Mouse (Mus musculus) limb, embryonic 14.5 days (tissue): ENCODE results near the gene 9130023H24Rik. TPM values are rescaled to one million over a fixed set of nuclear protein-coding genes. Genes with fewer than 3 reads are reported as not detected.

Source experiments
- ATAC-seq: fragments of 200-750 bp; cut with Nextera tagmentation; 2 replicates; pipeline ENCODE4 v1.8.0; 2017; ENCODE audit warnings: low read depth, moderate number of reproducible peaks, moderate TSS enrichment; ENCODE audit not compliant: low FRiP score
- DNase-seq: peaks from one replicate; pipeline ENCODE4 v3.0.0-alpha.2; 2015; ENCODE audit warnings: low spot score
- H3K27ac ChIP-seq: fragments of 300-500 bp; sonication (generic); replicated peaks from 2 replicates; pipeline ENCODE4 v1.5.1; 2014; ENCODE audit warnings: low read depth, mild to moderate bottlenecking, low read length, moderate library complexity, mixed read lengths
- H3K27me3 ChIP-seq: fragments of 300-500 bp; sonication (generic); 2 replicates; pipeline ENCODE4 v1.6.1; 2014; ENCODE audit warnings: low read length, mixed read lengths; ENCODE audit not compliant: control insufficient read depth, insufficient read depth
- H3K36me3 ChIP-seq: fragments of 300-500 bp; sonication (generic); 2 replicates; pipeline ENCODE4 v1.6.1; 2014; ENCODE audit warnings: mild to moderate bottlenecking, low read length, moderate library complexity, mixed read lengths; ENCODE audit not compliant: control insufficient read depth, insufficient read depth
- H3K4me1 ChIP-seq: fragments of 300-500 bp; sonication (generic); 2 replicates; pipeline ENCODE4 v1.6.1; 2014; ENCODE audit warnings: antibody characterized with exemption, low read length, mixed read lengths; ENCODE audit not compliant: control insufficient read depth, insufficient read depth
- H3K4me2 ChIP-seq: fragments of 300-500 bp; sonication (generic); replicated peaks from 2 replicates; pipeline ENCODE4 v1.6.1; 2014; ENCODE audit warnings: low read depth, mild to moderate bottlenecking, low read length, moderate library complexity; ENCODE audit not compliant: severe bottlenecking
- H3K4me3 ChIP-seq: fragments of 300-500 bp; sonication (generic); replicated peaks from 2 replicates; pipeline ENCODE4 v1.5.1; 2014; ENCODE audit warnings: low read length
- H3K9ac ChIP-seq: fragments of 300-500 bp; sonication (generic); 2 replicates; pipeline ENCODE4 v1.6.1; 2014; ENCODE audit warnings: mild to moderate bottlenecking, low read depth, low read length, moderate library complexity; ENCODE audit not compliant: severe bottlenecking
- H3K9me3 ChIP-seq: fragments of 300-500 bp; sonication (generic); 2 replicates; pipeline ENCODE4 v1.6.1; 2016; ENCODE audit warnings: low read length; ENCODE audit not compliant: control insufficient read depth
- POLR2A ChIP-seq: fragments of 200-500 bp; IDR thresholded peaks from 2 replicates; pipeline ENCODE4 v1.8.0; 2012; ENCODE audit warnings: inconsistent platforms, mild to moderate bottlenecking, moderate library complexity, borderline replicate concordance; ENCODE audit not compliant: insufficient read depth, insufficient read length; ENCODE audit errors: extremely low read depth
- WGBS: fragments of 180-500 bp; shearing (Covaris S2); extraction: QIAGEN DNeasy Blood & Tissue Kit; methylation state at CpG from one replicate; pipeline ENCODE4 v1.1.7; 2014; 5-methylcytosine and 5-hydroxymethylcytosine counted together
- polyA plus RNA-seq, 2 experiments: library from polyadenylated mRNA; depleted of rRNA in 1 of 2; stranded (reverse) in 1 of 2; unstranded in 1 of 2; fragments of >200 nt; fragmentation: Nextera tagmentation in 1 of 2; extraction: Ambion mirVana in 1 of 2; gene quantifications; 2 replicates each; pipeline versions ENCODE4 v1.2.1 to v1.2.3; 2012 to 2014

9130023H24Rik gene
- polyA plus RNA-seq, 2 experiments = 3.2 to 8.1 TPM

GRCm38 (mm10) chr7:128279750-128280149 is 41.9 kb upstream of the 9130023H24Rik start:
- no peak for DNase-seq
- WGBS = 93% methylated on average over 4 of the region's 4 CpGs
- H3K9me3 ChIP-seq = no peaks in the 10 kb centered on the region
- no peak for TF ChIP-seq POLR2A
- no peaks in the 10 kb centered on the region for H3K4me1 ChIP-seq
- no peak overlapping the region for H3K4me3 ChIP-seq
- no peak overlapping the region for H3K9ac ChIP-seq
- no peak overlapping the region for H3K4me2 ChIP-seq
- H3K36me3 ChIP-seq = peaks cover 56% of the 10 kb centered on the region
- ATAC-seq = no peak
- H3K27me3 ChIP-seq = no peaks in the 10 kb centered on the region
- H3K27ac ChIP-seq = no peak overlapping the region

- Histone ChIP-seq H3K4me3 (no peak overlapping the region), H3K36me3 (peaks cover 84% of the 10 kb centered on the region), H3K4me1 (no peaks in the 10 kb centered on the region), H3K9ac (no peak overlapping the region), H3K27ac (no peak overlapping the region), H3K4me2 (no peak overlapping the region), H3K9me3 (no peaks in the 10 kb centered on the region), H3K27me3 (no peaks in the 10 kb centered on the region)
- 95% methylated on average over 6 of the region's 6 CpGs for WGBS
- ATAC-seq (no peak), DNase-seq (no peak)
- TF ChIP-seq POLR2A = no peak
Observed at GRCm38 (mm10) chr7:128276051-128276450, 38.2 kb upstream of the 9130023H24Rik start.

- no peaks in the 10 kb centered on the region for H3K9me3 ChIP-seq
- no peak overlapping the region for H3K9ac ChIP-seq
- peaks cover 59% of the 10 kb centered on the region for H3K36me3 ChIP-seq
- ATAC-seq (no peak), DNase-seq (no peak)
- TF ChIP-seq POLR2A = no peak
- H3K4me3 ChIP-seq = no peak overlapping the region
- H3K4me2 ChIP-seq = no peak overlapping the region
- no peaks in the 10 kb centered on the region for H3K4me1 ChIP-seq
- H3K27me3 ChIP-seq = no peaks in the 10 kb centered on the region
- 95% methylated on average over 9 of the region's 9 CpGs for WGBS
- no peak overlapping the region for H3K27ac ChIP-seq
Observed at GRCm38 (mm10) chr7:128271496-128271895, 33.7 kb upstream of the 9130023H24Rik start.

- no peak for TF ChIP-seq POLR2A
- H3K9me3 ChIP-seq = no peaks in the 10 kb centered on the region
- no peak overlapping the region for H3K9ac ChIP-seq
- H3K4me3 ChIP-seq = no peak overlapping the region
- peaks cover 48% of the 10 kb centered on the region for H3K36me3 ChIP-seq
- no peak for ATAC-seq
- no peak overlapping the region for H3K4me2 ChIP-seq
- H3K27ac ChIP-seq = no peak overlapping the region
- no peaks in the 10 kb centered on the region for H3K27me3 ChIP-seq
- WGBS = 48% methylated on average over 13 of the region's 13 CpGs
- no peaks in the 10 kb centered on the region for H3K4me1 ChIP-seq
- no peak for DNase-seq
Observed at GRCm38 (mm10) chr7:128270431-128270850, 32.6 kb upstream of the 9130023H24Rik start.

- peaks cover 23% of the 10 kb centered on the region for H3K36me3 ChIP-seq
- H3K4me3 ChIP-seq = no peak overlapping the region
- DNase-seq = no peak
- ATAC-seq = no peak
- H3K27ac ChIP-seq = no peak overlapping the region
- 71% methylated on average over 7 of the region's 7 CpGs for WGBS
- H3K9ac ChIP-seq = no peak overlapping the region
- no peaks in the 10 kb centered on the region for H3K9me3 ChIP-seq
- H3K4me1 ChIP-seq = no peaks in the 10 kb centered on the region
- H3K27me3 ChIP-seq = no peaks in the 10 kb centered on the region
- H3K4me2 ChIP-seq = no peak overlapping the region
- TF ChIP-seq POLR2A = no peak
Observed at GRCm38 (mm10) chr7:128267813-128268212, 30.0 kb upstream of the 9130023H24Rik start.

- no peaks in the 10 kb centered on the region for H3K27me3 ChIP-seq
- peaks cover 21% of the 10 kb centered on the region for H3K36me3 ChIP-seq
- DNase-seq (no peak), ATAC-seq (no peak)
- no peak overlapping the region for H3K4me2 ChIP-seq
- no peak overlapping the region for H3K27ac ChIP-seq
- no peak overlapping the region for H3K9ac ChIP-seq
- H3K4me1 ChIP-seq = no peaks in the 10 kb centered on the region
- no peak for TF ChIP-seq POLR2A
- H3K9me3 ChIP-seq = no peaks in the 10 kb centered on the region
- H3K4me3 ChIP-seq = no peak overlapping the region
- 58% methylated on average over 13 of the region's 13 CpGs for WGBS
Observed at GRCm38 (mm10) chr7:128267391-128267790, 29.6 kb upstream of the 9130023H24Rik start.
